Mouse (Mus musculus): ENCODE data around the gene S100a5. TPM values are rescaled to one million over a fixed set of nuclear protein-coding genes. Genes with fewer than 3 reads are reported as not detected.

S100a5 gene
- not detected for total RNA-seq (2021)

- DNase-seq (ENCODE audit: extremely low spot score in 1 of 2, low spot score in 1 of 2) = no peak
Observed at GRCm38 (mm10) chr3:90608223-90608622, at the start of gene S100a5. TSS of gene S100a5 (plus strand) at chr3:90608523.

GRCm38 (mm10) chr3:90560008-90560628, 48.2 kb upstream of the S100a5 start, which contains the start of gene S100a3:
TSS of gene S100a3 (plus strand) at chr3:90560578.
- DNase-seq (ENCODE audit: extremely low spot score in 1 of 2, low spot score in 1 of 2) = no peak

- DNase-seq (ENCODE audit: extremely low spot score in 1 of 2, low spot score in 1 of 2) = no peak
Observed at GRCm38 (mm10) chr3:90574691-90575090, 33.6 kb upstream of the S100a5 start.

- DNase-seq (ENCODE audit: extremely low spot score in 1 of 2, low spot score in 1 of 2) = no peak
Observed at GRCm38 (mm10) chr3:90575320-90575719, 33.0 kb upstream of the S100a5 start.

- no peak for DNase-seq (ENCODE audit: extremely low spot score in 1 of 2, low spot score in 1 of 2)
Observed at GRCm38 (mm10) chr3:90576351-90577001, 31.8 kb upstream of the S100a5 start.

- no peak for DNase-seq (ENCODE audit: extremely low spot score in 1 of 2, low spot score in 1 of 2)
Observed at GRCm38 (mm10) chr3:90579433-90579832, 28.9 kb upstream of the S100a5 start.

- no peak for DNase-seq (ENCODE audit: extremely low spot score in 1 of 2, low spot score in 1 of 2)
Observed at GRCm38 (mm10) chr3:90581141-90581540, 27.2 kb upstream of the S100a5 start.

- no peak for DNase-seq (ENCODE audit: extremely low spot score in 1 of 2, low spot score in 1 of 2)
Observed at GRCm38 (mm10) chr3:90582156-90582555, 26.2 kb upstream of the S100a5 start.

- DNase-seq (ENCODE audit: extremely low spot score in 1 of 2, low spot score in 1 of 2) = no peak
Observed at GRCm38 (mm10) chr3:90582556-90582955, 25.8 kb upstream of the S100a5 start.

GRCm38 (mm10) chr3:90583893-90584292, 24.4 kb upstream of the S100a5 start:
- DNase-seq (ENCODE audit: extremely low spot score in 1 of 2, low spot score in 1 of 2) = no peak

- peak in 1 of 2 experiments; percentile 56 for DNase-seq (ENCODE audit: extremely low spot score in 1 of 2, low spot score in 1 of 2)
Observed at GRCm38 (mm10) chr3:90585595-90585994, 22.7 kb upstream of the S100a5 start.

GRCm38 (mm10) chr3:90586016-90586643, 22.2 kb upstream of the S100a5 start:
- DNase-seq (ENCODE audit: extremely low spot score in 1 of 2, low spot score in 1 of 2) = no peak

- no peak for DNase-seq (ENCODE audit: extremely low spot score in 1 of 2, low spot score in 1 of 2)
Observed at GRCm38 (mm10) chr3:90586906-90587305, 21.4 kb upstream of the S100a5 start.

GRCm38 (mm10) chr3:90587361-90588101, 20.8 kb upstream of the S100a5 start:
- DNase-seq (ENCODE audit: extremely low spot score in 1 of 2, low spot score in 1 of 2) = no peak

- DNase-seq (ENCODE audit: extremely low spot score in 1 of 2, low spot score in 1 of 2) = no peak
Observed at GRCm38 (mm10) chr3:90589390-90589789, 18.9 kb upstream of the S100a5 start.

GRCm38 (mm10) chr3:90589947-90590346, 18.4 kb upstream of the S100a5 start, which contains the start of gene S100a2:
TSS of gene S100a2 (plus strand) at chr3:90590247.
- no peak for DNase-seq (ENCODE audit: extremely low spot score in 1 of 2, low spot score in 1 of 2)

GRCm38 (mm10) chr3:90594466-90594865, 13.9 kb upstream of the S100a5 start:
- no peak for DNase-seq (ENCODE audit: extremely low spot score in 1 of 2, low spot score in 1 of 2)

- DNase-seq (ENCODE audit: extremely low spot score in 1 of 2, low spot score in 1 of 2) = no peak
Observed at GRCm38 (mm10) chr3:90595556-90595955, 12.8 kb upstream of the S100a5 start.

GRCm38 (mm10) chr3:90596810-90597209, 11.5 kb upstream of the S100a5 start:
- no peak for DNase-seq (ENCODE audit: extremely low spot score in 1 of 2, low spot score in 1 of 2)

- DNase-seq (ENCODE audit: extremely low spot score in 1 of 2, low spot score in 1 of 2) = no peak
Observed at GRCm38 (mm10) chr3:90597736-90598135, 10.6 kb upstream of the S100a5 start.

GRCm38 (mm10) chr3:90598212-90598611, 10.1 kb upstream of the S100a5 start:
- DNase-seq (ENCODE audit: extremely low spot score in 1 of 2, low spot score in 1 of 2) = no peak

Data from layer of hippocampus, postnatal 25 days (tissue).